Mouse (Mus musculus): ENCODE results near the gene Galp.

DNA sequence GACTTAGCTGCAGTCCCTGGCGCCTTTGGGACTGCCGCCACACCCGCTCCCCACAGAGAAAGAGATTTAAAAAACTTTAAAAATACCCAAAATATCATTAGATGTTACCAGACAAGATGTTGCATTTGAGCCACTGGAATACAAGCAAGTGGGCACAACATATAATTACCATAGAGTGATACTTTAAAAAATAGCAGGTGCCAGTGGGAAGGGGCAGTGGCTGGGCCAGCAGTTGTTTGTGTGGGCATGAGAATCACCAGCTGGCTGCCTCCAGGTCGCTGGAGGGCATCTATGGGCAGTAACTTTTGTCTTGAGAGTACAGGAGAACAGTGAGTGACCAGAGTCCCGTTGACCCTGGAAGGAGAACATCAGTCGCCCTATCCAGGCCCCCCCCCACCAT lies 55.5 kb downstream of the Galp start, which contains the start of gene Epp13:
- TF ChIP-seq CTCF (conservative IDR thresholded peaks at IDR 0.05; ENCODE audit: low read length) (no peak), NANOG (IDR thresholded peaks at IDR 0.05; ENCODE audit: borderline replicate concordance, low read length) (no peak)

Measured in E14TG2a.4 (cell line).